Mouse (Mus musculus) brain, embryonic 18.5 days (tissue): Measurements from ENCODE around the gene Amigo2.

ENCODE experiments used
- DNase-seq: peaks from one replicate; pipeline ENCODE4 v3.0.0-alpha.2; 2012; ENCODE audit warnings: low read depth, low spot score

Amigo2 gene

GRCm38 (mm10) chr15:97267094-97267695 is 20.1 kb upstream of the Amigo2 start:
- DNase-seq: no peak

- DNase-seq: no peak
Measured at GRCm38 (mm10) chr15:97266236-97266845, 19.3 kb upstream of the Amigo2 start.

GRCm38 (mm10) chr15:97262251-97262650 is 15.2 kb upstream of the Amigo2 start:
- no peak for DNase-seq

GRCm38 (mm10) chr15:97259968-97260597 is 13.0 kb upstream of the Amigo2 start:
- DNase-seq: no peak

GRCm38 (mm10) chr15:97259300-97259699 is 12.2 kb upstream of the Amigo2 start:
- DNase-seq: no peak

GRCm38 (mm10) chr15:97258483-97259230 is 11.6 kb upstream of the Amigo2 start:
- no peak for DNase-seq

- DNase-seq: no peak
Measured at GRCm38 (mm10) chr15:97257206-97257775, 10.2 kb upstream of the Amigo2 start.

GRCm38 (mm10) chr15:97256411-97256810 is 9.3 kb upstream of the Amigo2 start:
- DNase-seq: no peak

GRCm38 (mm10) chr15:97255800-97256199 is 8.7 kb upstream of the Amigo2 start:
- no peak for DNase-seq

GRCm38 (mm10) chr15:97254375-97254774 is 7.3 kb upstream of the Amigo2 start:
- DNase-seq: no peak

GRCm38 (mm10) chr15:97252493-97253034 is 5.5 kb upstream of the Amigo2 start:
- DNase-seq: no peak

GRCm38 (mm10) chr15:97249322-97249721 is 2.2 kb upstream of the Amigo2 start:
- no peak for DNase-seq

GRCm38 (mm10) chr15:97248296-97248695 is 1.2 kb upstream of the Amigo2 start:
- DNase-seq: no peak

- no peak for DNase-seq
Measured at GRCm38 (mm10) chr15:97247791-97248161, 689 bp upstream of the Amigo2 start.

GRCm38 (mm10) chr15:97246256-97246655 is 831 bp downstream of the Amigo2 start:
- no peak for DNase-seq

- DNase-seq: no peak
Measured at GRCm38 (mm10) chr15:97245392-97245791, 1.7 kb downstream of the Amigo2 start.

- DNase-seq: no peak
Measured at GRCm38 (mm10) chr15:97236943-97237342, 10.1 kb downstream of the Amigo2 start.

GRCm38 (mm10) chr15:97235183-97235582 is 11.9 kb downstream of the Amigo2 start:
- no peak for DNase-seq

- DNase-seq: no peak
Measured at GRCm38 (mm10) chr15:97234076-97234475, 13.0 kb downstream of the Amigo2 start.

- DNase-seq: no peak
Measured at GRCm38 (mm10) chr15:97229494-97230077, 17.5 kb downstream of the Amigo2 start.

GRCm38 (mm10) chr15:97224003-97224402 is 23.1 kb downstream of the Amigo2 start:
- DNase-seq: no peak
